Mouse (Mus musculus): Measurements from ENCODE around the gene Etv5.

DNA sequence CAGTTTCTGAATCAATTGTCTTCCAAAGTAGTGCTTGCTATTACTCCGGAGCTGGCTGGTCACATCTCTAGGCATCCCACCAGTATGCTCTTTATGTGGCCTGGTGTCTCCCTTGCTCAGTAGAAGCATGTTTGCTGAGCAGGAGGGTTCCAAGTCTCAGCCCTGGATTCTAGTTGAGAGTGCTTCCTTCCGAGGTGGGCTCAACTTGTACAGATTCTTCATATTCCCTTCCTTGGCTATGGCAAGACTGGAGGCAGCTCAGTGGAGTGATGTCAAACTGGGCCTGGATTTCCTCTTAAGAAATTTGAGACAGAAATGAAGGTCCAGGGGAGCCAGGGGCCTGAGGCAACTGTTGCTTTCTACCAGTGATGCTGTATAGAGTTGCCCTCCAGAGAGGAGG lies 27.6 kb upstream of the Etv5 start:
- no peak for TF ChIP-seq CTCF (IDR thresholded peaks at IDR 0.05; ENCODE audit: low read depth, low read length)
- TF ChIP-seq GATA2 (IDR thresholded peaks at IDR 0.05; ENCODE audit: borderline replicate concordance, low read depth, low read length) = no peak
- no peak for TF ChIP-seq POLR2AphosphoS5 (IDR thresholded peaks at IDR 0.05; ENCODE audit: insufficient replicate concordance, low read depth, low read length)

Measured in G1E (cell line).